Mouse (Mus musculus): Measurements from ENCODE around the gene Olfr1281.

- no peak for TF ChIP-seq POLR2A (IDR thresholded peaks at IDR 0.05; ENCODE audit: borderline replicate concordance, control insufficient read depth, low read depth, low read length)
- no peak for TF ChIP-seq CTCF (IDR thresholded peaks at IDR 0.05; ENCODE audit: control insufficient read depth, insufficient read depth, low read length)
Measured at GRCm38 (mm10) chr2:111300374-111300773, 25.9 kb upstream of the Olfr1281 start, which contains the start of gene Olfr1279.
